Mouse (Mus musculus) cortical plate, adult 2 months (tissue): ENCODE results near the gene Gm49395. TPM values are rescaled to one million over a fixed set of nuclear protein-coding genes. Genes with fewer than 3 reads are reported as not detected.

Experiments
- H3K27ac ChIP-seq: fragments of 200-500 bp; 2 replicates; pipeline ENCODE4 v1.5.1; 2012; ENCODE audit warnings: low read length, control low read depth, inconsistent platforms; ENCODE audit not compliant: insufficient read depth
- H3K4me1 ChIP-seq: fragments of 200-500 bp; 2 replicates; pipeline ENCODE4 v1.6.1; 2011; ENCODE audit warnings: low read length; ENCODE audit not compliant: control insufficient read depth, insufficient read depth
- H3K4me3 ChIP-seq: fragments of 200-500 bp; 2 replicates; pipeline ENCODE4 v1.5.1; 2011; ENCODE audit warnings: mild to moderate bottlenecking, low read length, control low read depth; ENCODE audit not compliant: insufficient read depth
- CTCF ChIP-seq: fragments of 200-500 bp; IDR thresholded peaks from 2 replicates; pipeline ENCODE4 v1.5.1; 2011; ENCODE audit warnings: mild to moderate bottlenecking, control low read depth, low read length; ENCODE audit not compliant: insufficient read depth; ENCODE audit errors: extremely low read depth
- POLR2A ChIP-seq: fragments of 200-500 bp; IDR thresholded peaks from 2 replicates; pipeline ENCODE4 v1.6.1; 2011; ENCODE audit warnings: mild to moderate bottlenecking, low read length, control low read depth; ENCODE audit not compliant: insufficient read depth; ENCODE audit errors: extremely low read depth
- polyA plus RNA-seq: library from polyadenylated mRNA; depleted of rRNA; stranded (reverse); fragments of >200 nt; gene quantifications from 2 replicates; pipeline ENCODE4 v1.2.3, GENCODE M21; 2012

Gene Gm49395
- polyA plus RNA-seq, 1 experiment, result 0.54 TPM

DNA sequence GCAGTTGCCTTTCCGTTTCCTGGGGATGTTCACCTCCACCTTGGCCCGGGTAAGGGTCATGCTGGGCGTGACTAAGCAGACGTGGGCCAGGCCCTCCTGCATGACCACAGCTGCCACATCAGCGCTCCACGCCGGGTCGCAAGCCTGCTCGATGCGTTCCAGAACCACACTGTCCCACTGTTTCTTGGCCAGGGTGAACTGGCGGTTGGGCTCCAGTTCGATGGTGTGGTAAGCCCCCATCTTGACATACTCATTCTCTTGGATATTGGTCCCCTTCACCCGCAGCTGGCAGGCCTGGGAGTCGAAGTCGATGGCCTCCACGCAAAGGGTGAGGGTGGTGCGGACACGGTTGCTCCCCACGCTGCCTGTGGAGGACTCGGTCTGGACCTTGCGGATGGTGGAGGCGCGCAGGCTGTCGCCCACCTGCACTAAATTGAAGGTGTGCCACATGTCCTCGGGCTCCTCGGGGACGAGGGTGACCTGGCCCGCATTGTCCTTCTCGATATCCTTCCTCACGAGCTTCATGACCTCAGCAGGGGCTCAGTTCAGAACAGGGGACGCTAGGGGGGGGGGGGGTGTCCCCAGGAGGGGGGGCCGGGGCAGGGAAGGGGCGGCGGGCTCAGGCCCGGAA is 12.2 kb downstream of the Gm49395 start:
- 0 out of 2 replicates have a peak, but pooled peaks cover 2% of the 10 kb centered on the region for H3K4me1 ChIP-seq
- TF ChIP-seq POLR2A (no peak), CTCF (no peak)
- H3K27ac ChIP-seq, result no peak overlapping the region
- H3K4me3 ChIP-seq, result peak overlapping the region; percentile 92

DNA sequence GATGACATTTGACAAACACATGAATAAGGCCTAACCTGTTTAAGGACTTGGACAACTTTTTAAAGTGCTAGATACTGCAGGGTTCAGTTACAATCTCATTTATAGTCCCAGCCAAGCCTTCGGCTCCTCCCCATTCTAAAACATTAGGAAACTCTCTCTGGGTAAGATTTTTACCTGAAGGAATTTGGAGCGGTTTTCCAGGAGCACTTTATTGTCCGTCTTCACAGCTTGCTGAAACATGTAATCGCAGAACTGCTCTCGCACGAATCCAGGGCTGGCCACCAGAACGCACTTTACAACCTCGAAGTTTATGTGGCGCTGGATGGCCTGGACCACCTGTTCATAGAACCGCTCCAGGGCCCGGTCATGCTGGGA is 12.7 kb downstream of the Gm49395 start:
- no peak for TF ChIP-seq CTCF
- TF ChIP-seq POLR2A, result no peak
- Histone ChIP-seq H3K4me1 (0 out of 2 replicates have a peak, but pooled peaks cover 2% of the 10 kb centered on the region), H3K4me3 (peak overlapping the region; percentile 92), H3K27ac (no peak overlapping the region)

DNA sequence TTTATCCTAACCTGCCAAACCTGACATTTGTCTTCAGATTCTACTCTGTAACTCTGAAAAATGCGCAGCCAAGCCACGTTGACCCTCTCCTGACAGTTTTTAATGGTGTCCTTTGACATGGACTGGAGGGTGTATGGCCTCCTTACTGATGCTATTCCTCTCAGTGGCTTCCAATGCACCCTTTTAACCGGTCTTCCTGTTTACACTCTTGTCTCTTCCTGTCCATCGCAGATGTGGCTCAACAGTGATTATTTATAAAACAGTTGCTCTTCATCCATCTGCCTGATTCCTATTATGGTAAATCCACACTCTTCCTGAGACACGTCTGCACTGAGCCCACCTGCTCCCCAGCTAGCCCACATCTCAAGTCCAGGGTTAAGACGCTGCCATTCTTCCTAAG is 15.7 kb downstream of the Gm49395 start:
- H3K27ac ChIP-seq, result no peak overlapping the region
- H3K4me1 ChIP-seq, result 0 out of 2 replicates have a peak, but pooled peaks cover 2% of the 10 kb centered on the region
- TF ChIP-seq POLR2A, result no peak
- no peak for TF ChIP-seq CTCF
- H3K4me3 ChIP-seq, result no peak overlapping the region

DNA sequence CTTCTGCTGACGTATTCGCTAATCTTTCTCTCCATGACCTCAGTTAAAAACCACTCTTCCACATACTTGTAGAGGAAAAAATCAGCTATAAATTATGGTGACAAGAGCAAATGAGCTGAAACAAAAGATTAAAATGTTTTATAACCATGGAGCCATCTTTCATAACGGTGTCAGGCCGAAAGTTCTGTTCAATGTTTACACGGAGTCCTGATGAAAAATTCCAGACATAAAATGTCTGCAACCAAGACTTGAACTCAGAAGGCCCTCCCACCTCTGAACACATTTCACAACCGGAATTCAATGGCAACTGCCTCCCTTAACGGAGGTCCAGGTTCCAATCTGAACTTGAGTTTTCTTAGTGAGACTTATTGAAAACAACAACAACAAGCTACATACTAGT is 19.4 kb downstream of the Gm49395 start:
- TF ChIP-seq CTCF (no peak), POLR2A (no peak)
- Histone ChIP-seq H3K4me3 (no peak overlapping the region), H3K4me1 (no peaks in the 10 kb centered on the region), H3K27ac (no peak overlapping the region)

DNA sequence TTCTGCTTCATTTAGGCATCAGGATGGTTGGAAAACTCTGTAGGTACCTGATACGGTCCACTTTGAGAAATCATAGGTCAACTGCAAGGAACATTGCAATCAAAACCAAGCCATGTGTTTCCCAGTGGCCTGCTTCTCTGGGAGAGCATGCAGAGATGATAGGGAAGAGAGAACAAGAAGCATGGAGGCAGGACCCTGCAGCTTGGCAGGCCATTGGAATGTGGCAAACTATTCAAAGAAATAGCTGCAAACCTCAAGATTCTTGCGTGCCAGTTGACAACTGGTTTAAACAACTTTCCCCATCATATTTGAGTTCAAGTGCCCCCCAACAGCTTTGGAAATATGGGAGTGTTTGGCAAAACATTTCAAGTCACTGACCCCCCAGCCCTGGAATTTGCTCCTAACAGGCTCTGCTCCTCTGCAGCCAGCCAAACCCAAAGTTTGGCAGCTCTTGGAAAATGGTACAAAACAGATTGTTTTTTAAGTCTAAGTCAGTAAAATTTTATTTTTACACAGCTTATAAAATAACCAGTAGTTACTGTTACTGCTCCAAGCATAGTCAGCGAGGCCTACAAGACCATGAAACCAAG is 21.6 kb downstream of the Gm49395 start:
- Histone ChIP-seq H3K27ac (no peak overlapping the region), H3K4me3 (no peak overlapping the region), H3K4me1 (no peaks in the 10 kb centered on the region)
- no peak for TF ChIP-seq POLR2A
- no peak for TF ChIP-seq CTCF

DNA sequence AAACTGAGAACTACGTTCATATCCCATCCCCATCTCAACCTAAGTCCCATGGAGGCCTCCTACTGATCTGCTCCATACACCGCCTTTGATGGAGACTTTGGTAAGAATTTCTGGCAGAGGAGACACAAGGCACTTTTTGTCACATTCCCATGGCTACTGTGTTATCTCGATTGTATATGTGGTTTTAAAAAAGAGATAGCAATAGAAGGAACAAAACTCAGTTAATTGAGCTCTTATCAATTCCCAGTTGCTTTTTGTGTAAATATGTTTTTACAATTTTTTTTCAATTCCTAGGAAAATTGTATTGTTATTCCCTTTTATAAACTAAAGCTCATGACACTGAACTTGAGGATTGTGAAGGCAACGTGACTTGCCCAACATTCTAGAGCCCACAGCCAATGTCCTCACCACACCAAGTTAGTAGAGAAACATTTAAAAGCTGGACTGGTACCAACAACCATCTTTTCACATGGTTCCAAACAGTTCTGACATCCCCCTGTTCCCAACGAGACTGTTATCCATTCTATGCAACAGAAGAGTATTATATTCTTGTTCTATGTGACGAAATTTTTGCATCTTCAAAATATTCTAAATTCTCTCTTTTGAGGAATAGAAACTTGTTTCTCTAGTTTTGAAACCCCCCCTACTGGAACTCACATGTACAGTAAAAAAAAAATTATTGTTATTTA is 22.6 kb downstream of the Gm49395 start:
- no peak overlapping the region for H3K4me3 ChIP-seq
- TF ChIP-seq POLR2A (no peak), CTCF (no peak)
- no peaks in the 10 kb centered on the region for H3K4me1 ChIP-seq
- no peak overlapping the region for H3K27ac ChIP-seq

DNA sequence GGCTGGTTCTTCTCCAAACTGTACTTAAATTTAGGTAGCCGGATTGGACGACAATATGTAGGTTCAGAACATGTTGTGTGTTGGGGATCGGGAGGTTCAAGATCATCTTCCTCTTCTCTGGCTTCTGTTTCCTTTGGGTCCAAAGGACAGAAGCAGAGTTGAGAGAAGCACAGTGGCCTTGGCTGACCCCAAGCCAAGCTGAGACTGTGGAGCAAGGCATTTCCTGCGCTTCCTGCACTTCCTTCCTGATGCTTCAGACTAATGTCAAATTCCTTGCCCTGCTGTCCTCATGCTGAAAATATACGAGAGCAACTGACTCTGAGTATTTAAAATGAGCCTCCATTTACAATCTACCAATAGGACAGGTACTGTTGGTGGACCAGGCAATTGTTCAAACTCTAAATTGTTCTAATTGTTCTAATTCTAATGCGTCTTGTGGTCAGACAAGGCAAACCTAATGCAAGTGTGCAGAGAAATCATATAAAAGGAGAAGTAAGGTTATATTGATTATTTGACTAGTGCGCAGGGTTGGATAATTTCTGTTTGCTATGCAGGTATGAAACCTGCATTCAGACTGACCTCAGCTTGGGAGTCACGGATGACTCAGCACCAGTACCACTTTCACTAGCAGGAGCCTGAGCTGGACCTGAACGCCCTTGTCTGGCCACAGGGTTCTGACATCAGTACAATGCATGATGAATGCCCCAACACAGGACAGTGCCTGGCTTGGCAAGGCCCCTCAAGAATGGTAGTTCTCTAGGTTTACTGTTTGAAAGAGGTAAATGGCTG is 24.2 kb downstream of the Gm49395 start:
- TF ChIP-seq CTCF (no peak), POLR2A (no peak)
- Histone ChIP-seq H3K27ac (no peak overlapping the region), H3K4me1 (no peaks in the 10 kb centered on the region), H3K4me3 (no peak overlapping the region)

DNA sequence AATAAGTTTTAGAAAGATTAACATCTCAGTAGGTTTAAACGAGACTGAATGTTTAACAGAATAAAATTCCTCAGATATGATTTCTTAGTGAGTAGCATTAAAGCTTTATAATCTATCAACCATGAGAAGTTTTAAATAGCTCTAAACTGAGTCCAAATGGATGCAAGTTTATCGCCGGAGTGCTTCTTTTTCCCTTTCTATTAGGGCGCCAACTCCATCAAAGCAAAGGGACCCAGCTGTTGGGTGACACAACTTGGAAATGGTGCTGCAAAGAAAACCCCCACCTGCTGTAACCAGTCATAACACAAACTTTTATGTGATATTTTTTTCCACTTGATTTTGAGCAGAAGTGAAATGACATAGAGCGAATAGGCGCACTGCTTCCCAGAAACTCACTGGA is 29.3 kb downstream of the Gm49395 start:
- Histone ChIP-seq H3K4me3 (no peak overlapping the region), H3K4me1 (no peaks in the 10 kb centered on the region), H3K27ac (no peak overlapping the region)
- TF ChIP-seq POLR2A (no peak), CTCF (no peak)

DNA sequence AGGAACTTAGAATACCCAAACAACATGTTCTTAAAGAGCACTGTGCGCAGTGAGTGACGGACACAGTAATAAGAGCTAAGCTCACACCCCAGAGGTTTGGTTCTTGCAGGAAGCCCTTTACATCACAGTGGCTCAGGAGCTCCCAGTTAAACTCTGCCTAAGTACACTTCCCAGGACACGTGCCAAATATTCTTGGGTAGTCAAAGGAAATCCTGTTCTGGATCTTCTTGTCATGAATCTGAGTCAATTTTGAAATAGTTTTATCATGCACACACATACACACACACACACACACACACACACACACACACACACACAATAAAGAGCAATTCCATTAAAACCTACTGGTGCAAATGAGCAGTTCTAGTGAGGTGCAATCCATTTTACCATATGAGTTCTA is 30.3 kb downstream of the Gm49395 start:
- Histone ChIP-seq H3K4me1 (no peaks in the 10 kb centered on the region), H3K27ac (no peak overlapping the region), H3K4me3 (no peak overlapping the region)
- TF ChIP-seq CTCF (no peak), POLR2A (no peak)
